Mouse (Mus musculus) kidney, postnatal 10 days (tissue): ENCODE data around the gene Castor1.

Experiments used
- DNase-seq: peaks from one replicate; pipeline ENCODE4 v3.0.0; 2021; ENCODE audit warnings: mixed read lengths

The Castor1 gene

GRCm38 (mm10) chr11:4235665-4236545, 17.9 kb downstream of the Castor1 start, which contains the start of gene Osm:
Osm (plus strand) TSS chr11:4236420.
- no peak for DNase-seq

- DNase-seq, result no peak
Observed at GRCm38 (mm10) chr11:4236546-4237067, 18.6 kb downstream of the Castor1 start.

GRCm38 (mm10) chr11:4237389-4237912, 19.4 kb downstream of the Castor1 start:
- no peak for DNase-seq

- no peak for DNase-seq
Observed at GRCm38 (mm10) chr11:4238167-4238566, 20.1 kb downstream of the Castor1 start.

- no peak for DNase-seq
Observed at GRCm38 (mm10) chr11:4239691-4240090, 21.7 kb downstream of the Castor1 start.

- DNase-seq, result no peak
Observed at GRCm38 (mm10) chr11:4240151-4240550, 22.1 kb downstream of the Castor1 start.

GRCm38 (mm10) chr11:4241180-4241579, 23.2 kb downstream of the Castor1 start:
- DNase-seq, result no peak

- no peak for DNase-seq
Observed at GRCm38 (mm10) chr11:4246126-4246525, 28.1 kb downstream of the Castor1 start.

- no peak for DNase-seq
Observed at GRCm38 (mm10) chr11:4246623-4247022, 28.6 kb downstream of the Castor1 start.

GRCm38 (mm10) chr11:4247201-4247959, 29.4 kb downstream of the Castor1 start:
- no peak for DNase-seq

- no peak for DNase-seq
Observed at GRCm38 (mm10) chr11:4249151-4249550, 31.1 kb downstream of the Castor1 start.

- DNase-seq, result no peak
Observed at GRCm38 (mm10) chr11:4250290-4250689, 32.3 kb downstream of the Castor1 start.

GRCm38 (mm10) chr11:4251376-4251775, 33.4 kb downstream of the Castor1 start:
- no peak for DNase-seq

- no peak for DNase-seq
Observed at GRCm38 (mm10) chr11:4252886-4253285, 34.9 kb downstream of the Castor1 start.

GRCm38 (mm10) chr11:4256846-4257607, 39.0 kb downstream of the Castor1 start, which contains the start of gene Lif:
Lif (plus strand) TSS chr11:4257557.
- no peak for DNase-seq

- DNase-seq, result peak; percentile 69
Observed at GRCm38 (mm10) chr11:4257756-4258155, 39.7 kb downstream of the Castor1 start.

GRCm38 (mm10) chr11:4258657-4259082, 40.6 kb downstream of the Castor1 start:
- DNase-seq, result peak; percentile 89

GRCm38 (mm10) chr11:4260463-4261187, 42.6 kb downstream of the Castor1 start:
- peak; percentile 79 for DNase-seq

GRCm38 (mm10) chr11:4261188-4261494, 43.1 kb downstream of the Castor1 start:
- DNase-seq, result peak; percentile 77

- peak; percentile 75 for DNase-seq
Observed at GRCm38 (mm10) chr11:4261969-4262368, 43.9 kb downstream of the Castor1 start.

- no peak for DNase-seq
Observed at GRCm38 (mm10) chr11:4262847-4263246, 44.8 kb downstream of the Castor1 start.

- no peak for DNase-seq
Observed at GRCm38 (mm10) chr11:4263296-4263695, 45.3 kb downstream of the Castor1 start.
